Mouse (Mus musculus) intestine, embryonic 15.5 days (tissue): Measurements from ENCODE around the gene Ndufs3. TPM values are rescaled to one million over a fixed set of nuclear protein-coding genes. Genes with fewer than 3 reads are reported as not detected.
A peak's percentile ranks its signal among the peaks of the same experiment; 100 is the strongest.

ENCODE experiments used
- ATAC-seq: fragments of 200-750 bp; cut with Nextera tagmentation; 2 replicates; pipeline ENCODE4 v1.8.0; 2017; ENCODE audit warnings: moderate TSS enrichment, moderate library complexity
- H3K27ac ChIP-seq: fragments of 300-500 bp; sonication (generic); 2 replicates; pipeline ENCODE4 v1.5.1; 2015; ENCODE audit warnings: mild to moderate bottlenecking, inconsistent platforms
- H3K27me3 ChIP-seq: fragments of 300-500 bp; sonication (generic); replicated peaks from 2 replicates; pipeline ENCODE4 v1.6.1; 2015; ENCODE audit warnings: inconsistent platforms
- H3K36me3 ChIP-seq: fragments of 300-500 bp; sonication (generic); 2 replicates; pipeline ENCODE4 v1.6.1; 2015; ENCODE audit warnings: inconsistent platforms
- H3K4me1 ChIP-seq: fragments of 300-500 bp; sonication (generic); replicated peaks from 2 replicates; pipeline ENCODE4 v1.6.1; 2015; ENCODE audit warnings: inconsistent platforms
- H3K4me2 ChIP-seq: fragments of 300-500 bp; sonication (generic); replicated peaks from 2 replicates; pipeline ENCODE4 v1.6.1; 2015; ENCODE audit warnings: mild to moderate bottlenecking, inconsistent platforms
- H3K4me3 ChIP-seq: fragments of 300-500 bp; sonication (generic); replicated peaks from 2 replicates; pipeline ENCODE4 v1.5.1; 2015; ENCODE audit warnings: inconsistent platforms
- H3K9ac ChIP-seq: fragments of 300-500 bp; sonication (generic); 2 replicates; pipeline ENCODE4 v1.6.1; 2015; ENCODE audit warnings: inconsistent platforms
- H3K9me3 ChIP-seq: fragments of 300-500 bp; sonication (generic); 2 replicates; pipeline ENCODE4 v1.6.1; 2016; ENCODE audit warnings: inconsistent platforms
- WGBS: fragments of 180-500 bp; shearing (Covaris S2); methylation state at CpG from one replicate; pipeline ENCODE4 v1.1.7; 2015; 5-methylcytosine and 5-hydroxymethylcytosine counted together
- polyA plus RNA-seq: library from polyadenylated mRNA; unstranded; fragments of >200 nt; fragmentation: Nextera tagmentation; extraction: Ambion mirVana; gene quantifications from 2 replicates; pipeline ENCODE4 v1.2.1, GENCODE M21; 2015

Gene Ndufs3
- polyA plus RNA-seq, 1 experiment from 2014 or later: 282 TPM

DNA sequence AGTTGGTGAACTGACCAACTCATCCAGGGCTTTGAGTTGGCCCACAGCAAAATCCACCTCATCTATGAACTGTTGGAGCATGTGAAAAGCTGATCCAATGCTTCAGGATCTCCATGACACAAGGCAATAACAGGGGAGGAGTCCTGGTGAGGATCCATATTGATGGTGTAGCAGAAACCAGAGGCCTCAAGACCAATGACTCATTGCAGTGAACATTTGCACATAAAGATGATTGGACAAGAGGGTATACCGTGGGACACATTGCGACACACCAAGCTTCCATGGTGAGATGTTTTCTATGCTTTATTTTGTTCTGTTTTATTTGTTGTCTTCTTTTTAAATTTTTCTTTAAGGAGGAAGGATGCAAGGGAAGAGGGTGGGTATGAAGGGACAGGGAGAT lies 18.0 kb upstream of the Ndufs3 start:
- Histone ChIP-seq H3K4me2 (no peak overlapping the region), H3K9me3 (no peaks in the 10 kb centered on the region), H3K36me3 (no peaks in the 10 kb centered on the region), H3K27me3 (no peaks in the 10 kb centered on the region), H3K4me1 (no peaks in the 10 kb centered on the region), H3K27ac (no peak overlapping the region), H3K4me3 (no peak overlapping the region), H3K9ac (no peak overlapping the region)
- no peak for ATAC-seq
- WGBS: 89% methylated on average over 2 of the region's 2 CpGs

DNA sequence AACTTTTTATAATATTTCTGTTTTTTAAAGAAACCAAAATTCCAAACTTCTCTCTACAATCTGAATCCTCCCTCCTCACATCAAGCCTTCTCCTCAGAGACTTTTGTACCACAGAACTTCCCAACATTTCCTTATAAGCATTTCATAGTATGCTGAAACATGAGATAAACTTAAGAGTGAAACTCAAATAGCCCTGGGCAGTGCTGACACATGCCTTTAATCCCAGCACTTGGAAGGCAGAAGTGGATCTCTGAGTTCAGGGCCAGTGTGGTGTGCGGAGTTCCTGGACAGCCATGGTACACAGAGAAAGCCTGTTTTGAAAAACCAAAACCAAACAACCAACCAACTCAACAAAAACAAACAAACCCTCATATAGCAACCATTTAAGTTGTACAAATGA lies 16.6 kb upstream of the Ndufs3 start:
- WGBS: 80% methylated on average over 1 of the region's 1 CpGs
- Histone ChIP-seq H3K4me2 (no peak overlapping the region), H3K4me1 (0 out of 2 replicates have a peak, but pooled peaks cover 2% of the 10 kb centered on the region), H3K9me3 (no peaks in the 10 kb centered on the region), H3K27ac (no peak overlapping the region), H3K27me3 (no peaks in the 10 kb centered on the region), H3K4me3 (no peak overlapping the region), H3K9ac (no peak overlapping the region), H3K36me3 (no peaks in the 10 kb centered on the region)
- no peak for ATAC-seq

- ATAC-seq: peak; percentile 80
- Histone ChIP-seq H3K9me3 (no peaks in the 10 kb centered on the region), H3K4me3 (peak overlapping the region; percentile 65), H3K27ac (peak overlapping the region; percentile 93), H3K36me3 (0 out of 2 replicates have a peak, but pooled peaks cover 1% of the 10 kb centered on the region), H3K4me1 (0 out of 2 replicates have a peak, but pooled peaks cover 2% of the 10 kb centered on the region), H3K4me2 (peak overlapping the region; percentile 69), H3K9ac (peak overlapping the region; percentile 95), H3K27me3 (no peaks in the 10 kb centered on the region)
- 7% methylated on average over 16 of the region's 16 CpGs for WGBS
Measured at GRCm38 (mm10) chr2:90917999-90918698, 13.5 kb upstream of the Ndufs3 start.

DNA sequence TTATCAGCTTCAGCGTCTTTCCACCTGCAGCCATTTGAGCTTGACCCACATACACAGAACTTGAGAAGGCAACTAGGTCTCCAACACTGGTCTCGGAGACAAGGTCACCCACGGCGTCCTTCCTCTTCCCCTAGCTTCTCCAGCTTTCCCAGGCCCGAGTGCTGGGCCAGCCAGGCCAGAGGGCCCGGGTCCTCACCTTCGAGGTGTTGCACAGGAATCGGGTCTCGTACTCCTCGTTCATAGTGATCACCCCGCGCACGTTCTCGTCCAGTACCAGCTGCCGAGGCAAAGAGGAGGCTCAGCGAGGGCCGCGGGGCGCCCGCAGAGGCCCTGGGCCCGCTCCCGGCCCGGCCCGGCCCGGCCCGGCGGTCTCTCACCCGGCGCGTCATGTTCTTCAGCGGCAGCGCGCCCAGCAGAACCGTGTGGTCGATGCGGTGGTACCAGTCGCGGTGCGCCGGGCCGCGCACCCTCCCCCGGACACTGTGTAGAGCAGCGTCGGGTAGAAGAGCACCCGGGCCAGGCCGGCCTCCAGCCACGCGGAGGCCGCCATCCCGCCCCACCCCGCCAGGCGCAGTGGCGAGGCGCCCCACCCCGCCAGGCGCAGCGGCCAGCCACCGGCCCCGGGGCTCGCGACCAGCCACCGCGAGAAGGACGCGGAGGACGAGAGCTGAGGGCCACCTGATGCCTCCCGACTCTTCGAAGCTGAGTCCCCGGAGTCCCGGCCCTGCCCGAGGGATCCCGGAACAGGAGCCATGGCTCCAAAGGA lies 12.8 kb upstream of the Ndufs3 start:
- Histone ChIP-seq H3K4me3 (peak overlapping the region; percentile 65), H3K9ac (peak overlapping the region; percentile 95), H3K9me3 (no peaks in the 10 kb centered on the region), H3K27ac (peak overlapping the region; percentile 93), H3K4me1 (0 out of 2 replicates have a peak, but pooled peaks cover 2% of the 10 kb centered on the region), H3K27me3 (no peaks in the 10 kb centered on the region), H3K4me2 (peak overlapping the region; percentile 69), H3K36me3 (0 out of 2 replicates have a peak, but pooled peaks cover 3% of the 10 kb centered on the region)
- under 1% methylated on average over 70 of the region's 73 CpGs for WGBS
- peak; percentile 86 for ATAC-seq

- 20% methylated on average over 7 of the region's 7 CpGs for WGBS
Measured at GRCm38 (mm10) chr2:90916560-90917232, 12.1 kb upstream of the Ndufs3 start.

GRCm38 (mm10) chr2:90915516-90915915 lies 10.9 kb upstream of the Ndufs3 start:
- WGBS: 71% methylated on average over 1 of the region's 1 CpGs
- no peak for ATAC-seq
- H3K4me3 ChIP-seq: peak overlapping the region; percentile 65; the same call in 1 of the 2 replicates
- no peak overlapping the region for H3K9ac ChIP-seq
- no peak overlapping the region for H3K27ac ChIP-seq
- 0 out of 2 replicates have a peak, but pooled peaks cover 2% of the 10 kb centered on the region for H3K4me1 ChIP-seq
- H3K27me3 ChIP-seq: no peaks in the 10 kb centered on the region
- H3K4me2 ChIP-seq: peak overlapping the region; percentile 69
- no peaks in the 10 kb centered on the region for H3K9me3 ChIP-seq
- H3K36me3 ChIP-seq: 0 out of 2 replicates have a peak, but pooled peaks cover 3% of the 10 kb centered on the region

More at GRCm38 (mm10) chr2:90916560-90917232, 12.1 kb upstream of the Ndufs3 start:
- H3K36me3 ChIP-seq: 0 out of 2 replicates have a peak, but pooled peaks cover 3% of the 10 kb centered on the region
- H3K4me2 ChIP-seq: peak overlapping the region; percentile 69
- 0 out of 2 replicates have a peak, but pooled peaks cover 2% of the 10 kb centered on the region for H3K4me1 ChIP-seq
- H3K4me3 ChIP-seq: peak overlapping the region; percentile 65
- no peaks in the 10 kb centered on the region for H3K27me3 ChIP-seq
- ATAC-seq: peak; percentile 15; the same call in 1 of the 2 replicates
- H3K27ac ChIP-seq: peak overlapping the region; percentile 93
- peak overlapping the region; percentile 95 for H3K9ac ChIP-seq
- H3K9me3 ChIP-seq: no peaks in the 10 kb centered on the region

- Histone ChIP-seq H3K36me3 (peaks cover 15% of the 10 kb centered on the region), H3K27ac (no peak overlapping the region), H3K4me1 (0 out of 2 replicates have a peak, but pooled peaks cover 2% of the 10 kb centered on the region), H3K9ac (no peak overlapping the region), H3K4me3 (no peak overlapping the region), H3K4me2 (no peak overlapping the region), H3K9me3 (no peaks in the 10 kb centered on the region), H3K27me3 (no peaks in the 10 kb centered on the region)
- WGBS: 70% methylated on average over 2 of the region's 2 CpGs
- ATAC-seq: no peak
Measured at GRCm38 (mm10) chr2:90913671-90914070, 9.0 kb upstream of the Ndufs3 start.

DNA sequence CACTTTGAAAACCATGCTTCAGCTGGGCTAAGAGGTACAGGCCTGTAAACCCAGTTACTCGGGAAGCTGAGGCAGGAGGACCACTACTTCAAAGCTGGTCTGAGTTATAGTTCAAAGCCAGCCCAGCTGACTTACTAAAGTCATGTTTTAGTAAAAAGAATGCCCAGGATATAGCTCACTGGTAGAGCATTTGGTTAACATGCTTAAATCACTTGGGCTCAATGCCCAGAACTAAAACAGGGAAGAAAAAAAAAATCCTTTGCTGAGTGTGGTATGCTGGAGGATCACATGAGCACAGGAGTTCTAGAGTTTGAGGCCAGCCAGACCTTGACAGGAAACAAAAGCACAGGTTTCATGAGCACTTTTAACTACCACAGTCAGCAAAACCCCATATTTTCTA lies 7.0 kb upstream of the Ndufs3 start:
- Histone ChIP-seq H3K4me1 (0 out of 2 replicates have a peak, but pooled peaks cover 2% of the 10 kb centered on the region), H3K4me3 (no peak overlapping the region), H3K9ac (no peak overlapping the region), H3K27ac (no peak overlapping the region), H3K9me3 (no peaks in the 10 kb centered on the region), H3K36me3 (peaks cover 15% of the 10 kb centered on the region), H3K4me2 (no peak overlapping the region), H3K27me3 (no peaks in the 10 kb centered on the region)
- 76% methylated on average over 1 of the region's 1 CpGs for WGBS
- ATAC-seq: no peak

DNA sequence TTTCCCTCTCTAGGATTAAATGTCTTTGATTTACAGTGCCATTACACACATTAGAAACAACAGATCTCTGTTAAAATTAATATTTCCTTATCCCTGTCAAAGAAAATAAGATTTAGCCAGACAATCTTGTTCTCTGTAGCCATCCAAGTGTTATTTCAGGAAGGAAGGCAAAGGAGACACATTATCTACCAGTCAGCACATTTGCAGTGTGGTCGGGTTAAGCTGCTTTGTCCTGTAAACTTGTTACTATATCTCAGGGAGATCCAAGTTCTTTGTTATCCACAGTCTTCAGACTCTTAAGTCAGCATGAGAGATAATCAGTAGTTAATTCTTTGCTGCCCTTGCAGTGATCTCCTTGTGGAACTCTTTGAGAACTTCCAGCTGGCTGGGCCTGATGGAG lies 6.2 kb upstream of the Ndufs3 start:
- H3K9ac ChIP-seq: no peak overlapping the region
- H3K27me3 ChIP-seq: no peaks in the 10 kb centered on the region
- WGBS: 80% methylated on average over 1 of the region's 1 CpGs
- H3K27ac ChIP-seq: no peak overlapping the region
- no peak for ATAC-seq
- no peak overlapping the region for H3K4me2 ChIP-seq
- no peaks in the 10 kb centered on the region for H3K9me3 ChIP-seq
- no peak overlapping the region for H3K4me3 ChIP-seq
- peaks cover 15% of the 10 kb centered on the region for H3K36me3 ChIP-seq
- peaks cover 2% of the 10 kb centered on the region for H3K4me1 ChIP-seq

- no peak overlapping the region for H3K4me3 ChIP-seq
- H3K36me3 ChIP-seq: peaks cover 17% of the 10 kb centered on the region
- H3K4me1 ChIP-seq: peaks cover 9% of the 10 kb centered on the region
- 85% methylated on average over 2 of the region's 2 CpGs for WGBS
- H3K9ac ChIP-seq: no peak overlapping the region
- no peak overlapping the region for H3K27ac ChIP-seq
- ATAC-seq: no peak
- no peaks in the 10 kb centered on the region for H3K27me3 ChIP-seq
- no peaks in the 10 kb centered on the region for H3K9me3 ChIP-seq
- no peak overlapping the region for H3K4me2 ChIP-seq
Measured at GRCm38 (mm10) chr2:90906721-90907120, 2.1 kb upstream of the Ndufs3 start.

GRCm38 (mm10) chr2:90904856-90905224 lies 213 bp upstream of the Ndufs3 start:
- H3K27ac ChIP-seq: peak overlapping the region; percentile 97
- peaks cover 18% of the 10 kb centered on the region for H3K36me3 ChIP-seq
- peak overlapping the region; percentile 98 for H3K9ac ChIP-seq
- WGBS: under 1% methylated on average over 21 of the region's 21 CpGs
- peaks cover 9% of the 10 kb centered on the region for H3K4me1 ChIP-seq
- H3K4me2 ChIP-seq: peak overlapping the region; percentile 65
- H3K27me3 ChIP-seq: no peaks in the 10 kb centered on the region
- peak overlapping the region; percentile 96 for H3K4me3 ChIP-seq
- ATAC-seq: peak; percentile 77
- no peaks in the 10 kb centered on the region for H3K9me3 ChIP-seq

GRCm38 (mm10) chr2:90903398-90903797 lies 1.2 kb downstream of the Ndufs3 start:
- Histone ChIP-seq H3K36me3 (peaks cover 16% of the 10 kb centered on the region), H3K27me3 (no peaks in the 10 kb centered on the region), H3K4me3 (peak overlapping the region; percentile 96), H3K4me1 (peaks cover 9% of the 10 kb centered on the region), H3K9ac (0 out of 2 replicates have a peak overlapping the region, but pooled peaks have one; percentile 98), H3K9me3 (no peaks in the 10 kb centered on the region), H3K27ac (no peak overlapping the region), H3K4me2 (peak overlapping the region; percentile 65)
- WGBS: 81% methylated on average over 2 of the region's 2 CpGs
- ATAC-seq: no peak
